Mouse (Mus musculus) midbrain, postnatal 0 days (tissue): ENCODE measurements around the gene Cers3. TPM values are rescaled to one million over a fixed set of nuclear protein-coding genes. Genes with fewer than 3 reads are reported as not detected.

Experiments
- ATAC-seq: fragments of 200-750 bp; cut with Nextera tagmentation; 2 replicates; pipeline ENCODE4 v1.8.0; 2017; ENCODE audit warnings: moderate number of reproducible peaks, mild to moderate bottlenecking, moderate TSS enrichment, moderate library complexity; ENCODE audit not compliant: low FRiP score
- DNase-seq: peaks from one replicate; pipeline ENCODE4 v3.0.0-alpha.2; 2015; ENCODE audit warnings: low spot score
- H3K27ac ChIP-seq: fragments of 300-500 bp; sonication (generic); 2 replicates; pipeline ENCODE4 v1.5.1; 2014; ENCODE audit warnings: low read depth, mild to moderate bottlenecking, low read length, mixed read lengths
- H3K27me3 ChIP-seq: fragments of 300-500 bp; sonication (generic); 2 replicates; pipeline ENCODE4 v1.6.1; 2014; ENCODE audit warnings: low read length, control low read depth, mixed read lengths; ENCODE audit not compliant: insufficient read depth
- H3K36me3 ChIP-seq: fragments of 300-500 bp; sonication (generic); 2 replicates; pipeline ENCODE4 v1.6.1; 2014; ENCODE audit warnings: low read length, control low read depth, mixed read lengths; ENCODE audit not compliant: insufficient read depth
- H3K4me1 ChIP-seq: fragments of 300-500 bp; sonication (generic); 2 replicates; pipeline ENCODE4 v1.6.1; 2014; ENCODE audit warnings: mild to moderate bottlenecking, control low read depth, antibody characterized with exemption, low read length, mixed read lengths; ENCODE audit not compliant: insufficient read depth
- H3K4me2 ChIP-seq: fragments of 300-500 bp; sonication (generic); 2 replicates; pipeline ENCODE4 v1.6.1; 2014; ENCODE audit warnings: low read depth, mild to moderate bottlenecking, low read length, mixed read lengths; ENCODE audit not compliant: poor library complexity, severe bottlenecking
- H3K4me3 ChIP-seq: fragments of 300-500 bp; sonication (generic); 2 replicates; pipeline ENCODE4 v1.5.1; 2014; ENCODE audit warnings: low read depth, mild to moderate bottlenecking, low read length, moderate library complexity
- H3K9ac ChIP-seq: fragments of 300-500 bp; sonication (generic); replicated peaks from 2 replicates; pipeline ENCODE4 v1.6.1; 2014; ENCODE audit warnings: mild to moderate bottlenecking, low read length, moderate library complexity, mixed read lengths; ENCODE audit not compliant: poor library complexity, severe bottlenecking
- H3K9me3 ChIP-seq: fragments of 300-500 bp; sonication (generic); 2 replicates; pipeline ENCODE4 v1.6.1; 2016; ENCODE audit warnings: low read length, control low read depth
- CTCF ChIP-seq: IDR thresholded peaks from 2 replicates; pipeline ENCODE4 v1.5.1; 2016; ENCODE audit warnings: antibody characterized with exemption, mild to moderate bottlenecking
- WGBS: fragments of 180-500 bp; shearing (Covaris S2); extraction: QIAGEN DNeasy Blood & Tissue Kit; methylation state at CpG from one replicate; pipeline ENCODE4 v1.1.7; 2014; 5-methylcytosine and 5-hydroxymethylcytosine counted together
- polyA plus RNA-seq: library from polyadenylated mRNA; unstranded; fragments of >200 nt; fragmentation: Nextera tagmentation; extraction: Ambion mirVana; gene quantifications from 2 replicates; pipeline ENCODE4 v1.2.1, GENCODE M21; 2015
- total RNA-seq: library from RNA; depleted of rRNA; stranded (reverse); fragments of >200 nt; gene quantifications from 2 replicates; pipeline ENCODE4 v1.2.3, GENCODE M21; 2014

Gene Cers3
- total and polyA plus RNA-seq, 2 experiments from 2014 or later: 0.70 to 1.3 TPM

- no peaks in the 10 kb centered on the region for H3K27me3 ChIP-seq
- no peak overlapping the region for H3K4me2 ChIP-seq
- no peak for TF ChIP-seq CTCF
- WGBS: 89% methylated on average over 3 of the region's 3 CpGs
- ATAC-seq (no peak), DNase-seq (no peak)
- H3K27ac ChIP-seq: no peak overlapping the region
- H3K9me3 ChIP-seq: no peaks in the 10 kb centered on the region
- H3K4me1 ChIP-seq: no peaks in the 10 kb centered on the region
- no peak overlapping the region for H3K4me3 ChIP-seq
- no peak overlapping the region for H3K9ac ChIP-seq
- no peaks in the 10 kb centered on the region for H3K36me3 ChIP-seq
Observed at GRCm38 (mm10) chr7:66852164-66852563, 108.9 kb downstream of the Cers3 start.

DNA sequence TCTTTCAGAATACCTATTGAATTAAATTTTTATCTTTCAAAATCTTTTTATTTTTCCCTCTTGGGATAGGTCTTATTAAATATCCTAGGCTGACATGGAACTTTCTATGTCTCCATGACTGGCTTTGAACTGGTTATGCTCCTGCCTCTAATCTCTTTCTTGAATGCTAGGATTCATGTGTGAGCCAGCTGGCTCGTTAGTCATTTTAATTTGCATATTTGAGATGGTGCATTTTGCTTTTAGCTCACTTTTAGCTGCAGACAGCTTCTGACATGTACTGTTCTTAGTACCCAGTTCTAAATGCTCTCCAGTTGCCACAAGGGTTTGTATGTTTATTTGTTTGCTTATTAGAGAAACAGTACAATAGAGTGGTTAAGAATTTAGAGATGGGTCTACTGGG is 114.3 kb downstream of the Cers3 start:
- no peak for TF ChIP-seq CTCF
- Histone ChIP-seq H3K4me2 (no peak overlapping the region), H3K9ac (no peak overlapping the region), H3K27me3 (no peaks in the 10 kb centered on the region), H3K27ac (no peak overlapping the region), H3K36me3 (no peaks in the 10 kb centered on the region), H3K4me3 (no peak overlapping the region), H3K9me3 (no peaks in the 10 kb centered on the region), H3K4me1 (no peaks in the 10 kb centered on the region)
- no peak for ATAC-seq
- DNase-seq: no peak
- WGBS: 24% methylated on average over 1 of the region's 1 CpGs

GRCm38 (mm10) chr7:66858247-66859075 is 115.2 kb downstream of the Cers3 start:
- Histone ChIP-seq H3K4me2 (no peak overlapping the region), H3K4me3 (no peak overlapping the region), H3K4me1 (no peaks in the 10 kb centered on the region), H3K36me3 (no peaks in the 10 kb centered on the region), H3K9ac (no peak overlapping the region), H3K27me3 (no peaks in the 10 kb centered on the region), H3K9me3 (no peaks in the 10 kb centered on the region), H3K27ac (no peak overlapping the region)
- 76% methylated on average over 12 of the region's 12 CpGs for WGBS
- TF ChIP-seq CTCF: no peak
- ATAC-seq: no peak
- no peak for DNase-seq

DNA sequence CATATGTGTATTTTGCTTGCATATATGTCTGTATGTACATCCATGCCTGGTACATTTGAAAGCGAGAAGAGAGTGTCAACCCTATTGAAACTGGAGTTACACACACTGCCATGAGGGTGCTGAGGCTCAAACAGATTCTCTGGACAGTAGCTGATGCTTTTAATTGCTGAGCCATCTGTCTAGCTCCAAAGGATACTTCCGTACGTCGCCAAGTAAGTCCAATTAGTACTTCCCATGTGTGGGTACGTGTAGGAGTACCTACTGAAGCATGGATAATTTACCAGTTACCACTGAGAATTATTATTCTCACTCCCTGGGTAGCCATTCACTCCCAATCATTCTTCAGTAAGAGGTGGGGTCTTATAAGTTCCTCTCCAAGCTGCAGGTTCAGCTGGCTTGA is 115.9 kb downstream of the Cers3 start:
- ATAC-seq (no peak), DNase-seq (peak; percentile 16)
- Histone ChIP-seq H3K36me3 (no peaks in the 10 kb centered on the region), H3K27ac (no peak overlapping the region), H3K9ac (no peak overlapping the region), H3K4me2 (no peak overlapping the region), H3K4me3 (no peak overlapping the region), H3K4me1 (no peaks in the 10 kb centered on the region), H3K27me3 (no peaks in the 10 kb centered on the region), H3K9me3 (no peaks in the 10 kb centered on the region)
- TF ChIP-seq CTCF: no peak
- 79% methylated on average over 5 of the region's 5 CpGs for WGBS

- Histone ChIP-seq H3K27me3 (no peaks in the 10 kb centered on the region), H3K4me2 (no peak overlapping the region), H3K27ac (no peak overlapping the region), H3K36me3 (no peaks in the 10 kb centered on the region), H3K4me3 (no peak overlapping the region), H3K4me1 (no peaks in the 10 kb centered on the region), H3K9ac (no peak overlapping the region), H3K9me3 (no peaks in the 10 kb centered on the region)
- DNase-seq (peak; percentile 15), ATAC-seq (no peak)
- 74% methylated on average over 19 of the region's 19 CpGs for WGBS
- peak; percentile 47 for TF ChIP-seq CTCF
Observed at GRCm38 (mm10) chr7:66866944-66867718, 123.8 kb downstream of the Cers3 start.
